Mouse (Mus musculus) MEL (cell line): ENCODE data around the gene 6030452D12Rik. TPM values are rescaled to one million over a fixed set of nuclear protein-coding genes. Genes with fewer than 3 reads are reported as not detected.

ENCODE experiments used
- DNase-seq: peaks from one replicate; pipeline ENCODE4 v3.0.0; 2011; ENCODE audit warnings: low read depth, low spot score
- H3K27ac ChIP-seq: 2 replicates; pipeline ENCODE4 v1.5.1; 2012; ENCODE audit warnings: low read depth, mild to moderate bottlenecking, control low read depth, low read length, moderate library complexity; ENCODE audit not compliant: control insufficient read depth
- H3K27me3 ChIP-seq, 2 experiments: fragments of 150-350 bp in 1 of 2; sonication (generic) in 1 of 2; 2 replicates each; pipeline ENCODE4 v1.6.1; 2012; ENCODE audit warnings: low read length in 2 of 2, mild to moderate bottlenecking in 2 of 2, improper control_type of control experiment in 1 of 2, moderate library complexity in 1 of 2; ENCODE audit not compliant: insufficient read depth in 2 of 2, control insufficient read depth in 1 of 2
- H3K36me3 ChIP-seq, 2 experiments: 2 replicates each; pipeline ENCODE4 v1.6.1; 2012 to 2014; ENCODE audit warnings: low read length in 2 of 2, improper control_type of control experiment in 1 of 2, inconsistent platforms in 1 of 2, mild to moderate bottlenecking in 1 of 2; ENCODE audit not compliant: insufficient read depth in 2 of 2, control insufficient read depth in 1 of 2
- H3K4me1 ChIP-seq, 2 experiments: fragments of 150-350 bp in 1 of 2; sonication (generic) in 1 of 2; 2 replicates each; pipeline ENCODE4 v1.6.1; 2012; ENCODE audit warnings: low read length in 2 of 2, improper control_type of control experiment in 1 of 2, mild to moderate bottlenecking in 1 of 2; ENCODE audit not compliant: insufficient read depth in 2 of 2, control insufficient read depth in 1 of 2
- H3K4me3 ChIP-seq, 2 experiments: fragments of 150-350 bp in 1 of 2; sonication (generic) in 1 of 2; 2 replicates each; pipeline ENCODE4 v1.5.1; 2012; ENCODE audit warnings: low read depth in 2 of 2, low read length in 2 of 2, mild to moderate bottlenecking in 2 of 2, moderate library complexity in 2 of 2, control low read depth in 1 of 2, improper control_type of control experiment in 1 of 2; ENCODE audit not compliant: control insufficient read depth in 1 of 2, insufficient read depth in 1 of 2
- H3K79me2 ChIP-seq: 2 replicates; pipeline ENCODE4 v1.6.1; 2012; ENCODE audit warnings: mild to moderate bottlenecking, low read length, moderate library complexity; ENCODE audit not compliant: control insufficient read depth, poor library complexity, insufficient read depth
- H3K9ac ChIP-seq: 2 replicates; pipeline ENCODE4 v1.6.1; 2012; ENCODE audit warnings: low read depth, mild to moderate bottlenecking, control low read depth, low read length, moderate library complexity; ENCODE audit not compliant: control insufficient read depth, poor library complexity, severe bottlenecking
- H3K9me3 ChIP-seq: fragments of 150-350 bp; sonication (generic); replicated peaks from 2 replicates; pipeline ENCODE4 v1.6.1; 2012; ENCODE audit warnings: mild to moderate bottlenecking, low read length, improper control_type of control experiment, moderate library complexity; ENCODE audit not compliant: insufficient read depth
- CTCF ChIP-seq, 3 experiments: IDR thresholded peaks in 2 of 3; conservative IDR thresholded peaks in 1 of 3; 2 replicates each; pipeline ENCODE4 v1.5.1; 2011 to 2012; ENCODE audit warnings: low read length in 3 of 3, low read depth in 2 of 3, mild to moderate bottlenecking in 2 of 3, improper control_type of control experiment in 1 of 3, inconsistent platforms in 1 of 3, mixed read lengths in 1 of 3, moderate library complexity in 1 of 3; ENCODE audit not compliant: control insufficient read depth in 1 of 3, insufficient read depth in 1 of 3, poor library complexity in 1 of 3, severe bottlenecking in 1 of 3
- E2F4 ChIP-seq: IDR thresholded peaks from 2 replicates; pipeline ENCODE4 v1.6.1; 2011; ENCODE audit warnings: low read depth, low read length, improper control_type of control experiment, borderline replicate concordance
- ELF1 ChIP-seq: IDR thresholded peaks from 2 replicates; pipeline ENCODE4 v1.6.1; 2014; ENCODE audit warnings: low read depth, mild to moderate bottlenecking, inconsistent platforms, low read length, improper control_type of control experiment, moderate library complexity
- EP300 ChIP-seq, 2 experiments: IDR thresholded peaks; 2 replicates each; pipeline ENCODE4 v1.6.1; 2011; ENCODE audit warnings: improper control_type of control experiment in 2 of 2, low read length in 2 of 2, low read depth in 1 of 2, mild to moderate bottlenecking in 1 of 2
- ETS1 ChIP-seq: IDR thresholded peaks from 2 replicates; pipeline ENCODE4 v1.6.1; 2012; ENCODE audit warnings: low read depth, mild to moderate bottlenecking, inconsistent platforms, low read length, improper control_type of control experiment, moderate library complexity
- HCFC1 ChIP-seq: IDR thresholded peaks from 2 replicates; pipeline ENCODE4 v1.6.1; 2012; ENCODE audit warnings: low read depth, mild to moderate bottlenecking, inconsistent platforms, low read length, improper control_type of control experiment, moderate library complexity
- JUND ChIP-seq: IDR thresholded peaks from 2 replicates; pipeline ENCODE4 v1.6.1; 2011; ENCODE audit warnings: low read depth, mild to moderate bottlenecking, improper control_type of control experiment, low read length
- KAT2A ChIP-seq: conservative IDR thresholded peaks from 2 replicates; pipeline ENCODE4 v1.6.1; 2012; ENCODE audit warnings: low read depth, low read length, improper control_type of control experiment, inconsistent platforms
- MAX ChIP-seq: IDR thresholded peaks from 2 replicates; pipeline ENCODE4 v1.6.1; 2011; ENCODE audit warnings: low read length, improper control_type of control experiment
- MYB ChIP-seq: IDR thresholded peaks from 2 replicates; pipeline ENCODE4 v1.6.1; 2011; ENCODE audit warnings: mild to moderate bottlenecking, low read depth, low read length, improper control_type of control experiment
- NELFE ChIP-seq: IDR thresholded peaks from 2 replicates; pipeline ENCODE4 v1.6.1; 2011; ENCODE audit warnings: low read depth, low read length, improper control_type of control experiment
- NRF1 ChIP-seq: IDR thresholded peaks from 2 replicates; pipeline ENCODE4 v1.6.1; 2014; ENCODE audit warnings: low read depth, mild to moderate bottlenecking, inconsistent platforms, low read length, improper control_type of control experiment, moderate library complexity; ENCODE audit not compliant: poor library complexity, insufficient read depth, severe bottlenecking
- POLR2AphosphoS2 ChIP-seq: IDR thresholded peaks from 2 replicates; pipeline ENCODE4 v1.6.1; 2011; ENCODE audit warnings: low read length, improper control_type of control experiment
- POLR2AphosphoS5 ChIP-seq: IDR thresholded peaks from 2 replicates; pipeline ENCODE4 v1.6.1; 2012; ENCODE audit warnings: low read depth, borderline replicate concordance, mild to moderate bottlenecking, inconsistent platforms, low read length, moderate library complexity, mixed read lengths
- RCOR1 ChIP-seq: IDR thresholded peaks from 2 replicates; pipeline ENCODE4 v1.6.1; 2012; ENCODE audit warnings: low read depth, mild to moderate bottlenecking, inconsistent platforms, low read length, improper control_type of control experiment
- SIN3A ChIP-seq: IDR thresholded peaks from 2 replicates; pipeline ENCODE4 v1.6.1; 2012; ENCODE audit warnings: low read length, improper control_type of control experiment, inconsistent platforms
- TBP ChIP-seq: IDR thresholded peaks from 2 replicates; pipeline ENCODE4 v1.8.0; 2011; ENCODE audit warnings: low read depth, low read length, improper control_type of control experiment
- TCF12 ChIP-seq: IDR thresholded peaks from 2 replicates; pipeline ENCODE4 v1.6.1; 2014; ENCODE audit warnings: low read depth, mild to moderate bottlenecking, inconsistent platforms, low read length, improper control_type of control experiment, moderate library complexity
- ZNF384 ChIP-seq: IDR thresholded peaks from 2 replicates; pipeline ENCODE4 v1.6.1; 2012; ENCODE audit warnings: low read depth, mild to moderate bottlenecking, inconsistent platforms, low read length, improper control_type of control experiment
- polyA plus RNA-seq, 2 experiments: library from polyadenylated mRNA; stranded (reverse) in 1 of 2; unstranded in 1 of 2; fragments of >175 nt in 1 of 2; fragments of >200 nt in 1 of 2; gene quantifications; 2 replicates each; pipeline versions ENCODE4 v1.2.1 to v1.2.4; 2012; ENCODE audit warnings: low replicate concordance in 2 of 2, low read depth in 1 of 2; ENCODE audit not compliant: insufficient read length in 2 of 2, insufficient read depth in 1 of 2, missing spikeins in 1 of 2
- total RNA-seq: library from RNA; depleted of rRNA; stranded (reverse); fragments of 300-350 nt; gene quantifications from 2 replicates; pipeline ENCODE4 v1.2.3, GENCODE M21; 2012

The 6030452D12Rik gene
- total and polyA plus RNA-seq, 3 experiments = not detected

GRCm38 (mm10) chr8:106462131-106462530, 38.2 kb upstream of the 6030452D12Rik start:
- TF ChIP-seq MYB (no peak), ETS1 (no peak), CTCF (IDR thresholded peaks at IDR 0.05 in 2 of 3, conservative IDR thresholded peaks at IDR 0.05 in 1 of 3; ENCODE audit: control insufficient read depth in 1 of 3, insufficient read depth in 1 of 3, low read depth in 2 of 3, low read length in 3 of 3, poor library complexity in 1 of 3, severe bottlenecking in 1 of 3) (no peak), MAX (no peak), NELFE (no peak), ELF1 (no peak), NRF1 (no peak), POLR2AphosphoS2 (no peak), ZNF384 (no peak), JUND (no peak), EP300 (IDR thresholded peaks at IDR 0.05; ENCODE audit: low read depth in 1 of 2, low read length in 2 of 2) (no peak), HCFC1 (no peak), SIN3A (no peak), TCF12 (no peak)
- no peak for DNase-seq

GRCm38 (mm10) chr8:106463795-106464194, 36.5 kb upstream of the 6030452D12Rik start:
- Histone ChIP-seq H3K27ac (no peak overlapping the region), H3K4me3 (no peak overlapping the region), H3K9ac (no peak overlapping the region), H3K36me3 (no peaks in the 10 kb centered on the region)
- no peak for DNase-seq
- TF ChIP-seq ZNF384 (no peak), ETS1 (no peak), RCOR1 (no peak), NELFE (no peak), SIN3A (no peak), MYB (no peak), EP300 (IDR thresholded peaks at IDR 0.05; ENCODE audit: low read depth in 1 of 2, low read length in 2 of 2) (no peak), TBP (no peak), E2F4 (no peak), POLR2AphosphoS5 (no peak), KAT2A (no peak)
- TF ChIP-seq, all 39 proteins: peak for 0
- Histone ChIP-seq H3K27me3 (no peaks in the 10 kb centered on the region), H3K4me1 (no peaks in the 10 kb centered on the region), H3K9me3 (no peaks in the 10 kb centered on the region), H3K79me2 (no peaks in the 10 kb centered on the region)

More at GRCm38 (mm10) chr8:106462131-106462530, 38.2 kb upstream of the 6030452D12Rik start:
- no peak overlapping the region for H3K9ac ChIP-seq
- no peaks in the 10 kb centered on the region for H3K79me2 ChIP-seq
- H3K27me3 ChIP-seq = no peaks in the 10 kb centered on the region
- no peak overlapping the region for H3K4me3 ChIP-seq
- no peaks in the 10 kb centered on the region for H3K9me3 ChIP-seq
- H3K27ac ChIP-seq = no peak overlapping the region
- H3K4me1 ChIP-seq = no peaks in the 10 kb centered on the region
- no peaks in the 10 kb centered on the region for H3K36me3 ChIP-seq
